20 mouse cellular contexts compared by ENCODE assay signal in the genomic region with DNA sequence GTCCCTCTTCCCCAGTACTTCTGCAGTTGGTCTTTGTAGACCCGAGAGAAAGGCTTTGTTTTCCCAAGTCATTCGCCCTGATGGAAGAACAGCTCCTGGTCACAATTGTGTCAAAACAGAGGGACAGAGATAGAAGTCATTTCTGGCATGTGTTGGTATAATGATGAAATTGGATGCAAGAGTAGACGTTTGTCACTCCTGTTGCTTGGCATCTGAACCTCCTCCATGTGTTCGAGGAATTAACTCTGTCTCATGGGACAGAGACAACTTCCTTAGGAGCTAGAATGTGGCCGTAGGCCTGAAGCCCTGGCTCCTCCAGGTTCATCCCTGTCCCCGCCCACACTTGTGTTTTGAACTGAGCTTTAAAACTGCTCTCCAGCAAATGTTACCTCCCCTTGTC.
"Had no signal": no experiment of that assay in that cellular context is flagged by ENCODE, and none has a peak within 500 bp of the region (broad histone marks: within the 10 kb centered on the region; RNA-seq: fewer than 3 reads in every experiment).

No protein-coding gene starts in this region.

- H3K4me3 ChIP-seq: heart, embryonic 12.5 days; hindbrain, embryonic 13.5 days; hindbrain, embryonic 15.5 days; kidney, embryonic 15.5 days; left cerebral cortex, adult 2 months; limb, embryonic 10.5 days; limb, embryonic 12.5 days; liver, embryonic 13.5 days had no signal

- H3K36me3 ChIP-seq: heart, embryonic 12.5 days; hindbrain, embryonic 13.5 days; hindbrain, embryonic 15.5 days; kidney, embryonic 15.5 days; limb, embryonic 10.5 days; limb, embryonic 12.5 days; liver, embryonic 13.5 days had no signal

- DNase-seq: gastrocnemius, postnatal 14 days; gastrocnemius, postnatal 36 days; heart, postnatal 14 days; heart, postnatal 36 days; kidney, adult 11 months; kidney, adult 2 months; kidney, adult 9 months; kidney, postnatal 14 days; kidney, postnatal 36 days; liver; liver, embryonic 13.5 days had no signal

- H3K9ac ChIP-seq: heart, embryonic 12.5 days; hindbrain, embryonic 13.5 days; hindbrain, embryonic 15.5 days; kidney, embryonic 15.5 days; limb, embryonic 12.5 days; liver, embryonic 13.5 days had no signal

- H3K27ac ChIP-seq: hindbrain, embryonic 13.5 days; hindbrain, embryonic 15.5 days; hindbrain, postnatal 0 days; kidney, embryonic 15.5 days; kidney, postnatal 0 days; left cerebral cortex, adult 2 months; limb, embryonic 10.5 days; limb, embryonic 12.5 days; liver, embryonic 13.5 days had no signal

- H3K4me1 ChIP-seq: hindbrain, embryonic 13.5 days; hindbrain, embryonic 15.5 days; kidney, embryonic 15.5 days; limb, embryonic 10.5 days; limb, embryonic 12.5 days; liver, embryonic 13.5 days had no signal

- H3K27me3 ChIP-seq: hindbrain, embryonic 13.5 days; hindbrain, embryonic 15.5 days; kidney, embryonic 15.5 days; limb, embryonic 12.5 days; liver, embryonic 13.5 days had no signal

- H3K9me3 ChIP-seq: heart, embryonic 12.5 days; hindbrain, embryonic 13.5 days; hindbrain, embryonic 15.5 days; kidney, embryonic 15.5 days; limb, embryonic 10.5 days; limb, embryonic 12.5 days; liver, embryonic 13.5 days had no signal
